Mouse (Mus musculus): ENCODE data around the gene Gm11114.

Gene Gm11114

DNA sequence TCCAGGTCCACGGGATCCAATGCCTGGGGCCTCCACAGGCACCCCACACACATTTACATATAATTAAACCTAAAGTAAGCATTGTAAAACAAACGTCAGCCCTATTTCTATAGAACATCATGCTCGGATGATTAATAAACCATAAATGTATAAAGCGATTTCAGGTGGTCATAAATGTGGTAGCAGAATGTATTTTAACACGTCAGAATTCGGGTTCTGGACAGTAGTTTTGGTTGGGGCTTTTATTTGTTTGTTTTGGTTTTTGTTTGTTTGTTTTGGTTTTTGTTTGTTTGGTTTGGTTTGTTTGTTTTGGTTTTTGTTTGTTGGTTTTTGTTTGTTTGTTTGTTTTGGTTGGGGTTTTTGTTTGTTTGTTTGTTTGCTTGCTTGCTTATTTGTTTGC is at the start of gene Gm11114:
Gm11114 (plus strand) TSS at position 301 of the 400 bp plus-strand sequence.
- DNase-seq (ENCODE audit: low read depth, low spot score): no peak

GRCm38 (mm10) chr9:85266847-85267246 is 45.7 kb upstream of the Gm11114 start:
- no peak for DNase-seq (ENCODE audit: low read depth, low spot score)

DNA sequence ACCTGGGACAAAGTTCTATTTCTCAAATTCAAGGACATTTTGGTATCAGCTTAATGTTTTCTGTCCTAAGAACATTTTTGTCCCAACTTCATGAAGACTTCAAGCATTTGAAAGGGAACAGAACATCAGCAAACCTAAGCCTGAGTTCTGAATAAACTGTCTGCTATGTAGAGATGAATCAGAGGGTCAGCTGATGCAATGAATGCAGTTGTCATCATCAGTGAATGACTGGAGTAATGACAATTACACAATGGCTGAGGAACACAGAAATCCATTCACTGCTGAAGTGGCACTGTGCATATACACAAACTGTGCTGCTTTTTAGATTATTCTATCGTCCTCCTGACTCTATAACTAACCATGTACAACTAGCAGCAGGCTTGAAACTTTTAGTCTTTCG is 38.5 kb upstream of the Gm11114 start:
- DNase-seq (ENCODE audit: low read depth, low spot score): no peak

DNA sequence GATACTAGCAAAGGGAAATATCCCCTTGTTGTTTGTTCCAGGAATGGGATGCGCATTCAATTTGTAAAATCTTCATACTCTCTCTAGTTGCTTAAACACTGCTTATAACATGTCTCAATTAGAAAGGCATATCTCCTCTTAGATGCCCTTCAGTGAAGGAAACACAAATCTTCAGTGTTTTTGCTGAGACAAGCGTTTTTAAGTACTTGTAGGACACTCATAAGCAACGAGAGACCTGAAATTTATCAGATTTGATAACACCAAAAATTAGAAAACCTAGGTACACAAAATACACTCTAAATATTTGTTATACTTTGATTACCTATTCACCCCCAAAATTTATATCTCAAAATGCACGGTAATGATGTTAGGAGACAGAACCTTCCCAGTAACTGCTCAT is 9.7 kb upstream of the Gm11114 start:
- DNase-seq (ENCODE audit: low read depth, low spot score): no peak

- DNase-seq (ENCODE audit: low read depth, low spot score): no peak
Observed at GRCm38 (mm10) chr9:85303378-85303777, 9.2 kb upstream of the Gm11114 start.

GRCm38 (mm10) chr9:85316122-85316521 is 3.5 kb downstream of the Gm11114 start:
- no peak for DNase-seq (ENCODE audit: low read depth, low spot score)

- no peak for DNase-seq (ENCODE audit: low read depth, low spot score)
Observed at GRCm38 (mm10) chr9:85320167-85320951, 7.8 kb downstream of the Gm11114 start.

DNA sequence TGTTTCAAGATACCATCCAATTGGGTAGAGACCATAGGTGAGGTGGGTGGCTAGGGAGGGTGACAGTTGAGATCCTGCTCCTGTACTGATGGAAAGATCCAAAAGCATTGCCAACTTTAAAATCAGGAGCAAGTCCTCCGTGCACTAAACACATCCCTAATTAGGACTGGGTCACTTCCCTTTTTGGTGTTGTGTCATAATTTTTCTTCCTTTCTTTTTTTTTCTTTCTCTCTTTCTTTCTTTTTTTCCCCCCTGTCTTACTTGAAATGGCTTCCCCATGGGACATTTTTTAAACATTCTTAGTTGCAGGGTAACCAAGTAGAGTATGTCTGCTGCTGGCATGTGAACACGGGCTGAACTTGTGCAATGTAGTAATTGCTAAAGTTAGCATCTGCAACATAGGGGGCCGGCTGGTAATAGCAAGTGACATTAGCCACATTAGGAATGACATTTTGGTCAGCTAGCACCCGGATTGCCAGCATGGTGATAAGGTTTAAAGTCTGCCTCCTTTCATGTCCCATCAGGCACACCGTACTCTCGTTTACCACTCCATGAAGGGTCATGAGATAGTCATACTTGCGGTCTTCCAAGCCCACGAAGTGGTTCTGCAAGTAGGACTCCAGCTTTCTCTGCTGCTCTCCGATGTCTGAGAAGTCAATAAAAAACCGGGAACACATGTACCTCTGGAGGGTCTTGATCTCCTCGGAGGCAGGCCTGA is 11.7 kb downstream of the Gm11114 start:
- DNase-seq (ENCODE audit: low read depth, low spot score): no peak

- no peak for DNase-seq (ENCODE audit: low read depth, low spot score)
Observed at GRCm38 (mm10) chr9:85325201-85325868, 12.8 kb downstream of the Gm11114 start.

- DNase-seq (ENCODE audit: low read depth, low spot score): no peak
Observed at GRCm38 (mm10) chr9:85326292-85327241, 14.0 kb downstream of the Gm11114 start.

- DNase-seq (ENCODE audit: low read depth, low spot score): no peak
Observed at GRCm38 (mm10) chr9:85327242-85328211, 15.0 kb downstream of the Gm11114 start, which contains the start of gene Tent5a. Gene Tent5a (minus strand): TSS chr9:85327348.

- peak; percentile 18 for DNase-seq (ENCODE audit: low read depth, low spot score)
Observed at GRCm38 (mm10) chr9:85328259-85328658, 15.7 kb downstream of the Gm11114 start.

DNA sequence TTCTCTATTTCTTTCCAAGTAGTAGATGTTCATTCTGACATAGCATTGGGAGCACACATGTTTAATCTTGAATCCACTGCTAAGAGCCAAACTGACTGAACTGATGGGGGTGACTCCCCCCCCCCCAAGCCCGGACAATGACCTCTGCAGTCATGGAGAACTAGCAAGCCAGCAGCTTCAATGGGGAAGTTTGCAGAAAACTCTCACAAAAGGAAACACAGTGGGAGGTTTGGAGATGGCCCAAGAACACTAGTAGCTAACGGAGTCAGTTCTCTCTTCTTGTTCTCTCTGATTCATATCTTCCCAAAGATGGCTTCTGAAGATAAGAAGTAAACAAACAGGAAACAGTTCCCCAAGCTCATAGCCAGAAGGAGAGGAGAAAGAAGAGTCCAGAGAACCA is 18.9 kb downstream of the Gm11114 start:
- DNase-seq (ENCODE audit: low read depth, low spot score): no peak

- no peak for DNase-seq (ENCODE audit: low read depth, low spot score)
Observed at GRCm38 (mm10) chr9:85336046-85336445, 23.5 kb downstream of the Gm11114 start.

- DNase-seq (ENCODE audit: low read depth, low spot score): peak; percentile 52
Observed at GRCm38 (mm10) chr9:85340303-85340702, 27.7 kb downstream of the Gm11114 start.

DNA sequence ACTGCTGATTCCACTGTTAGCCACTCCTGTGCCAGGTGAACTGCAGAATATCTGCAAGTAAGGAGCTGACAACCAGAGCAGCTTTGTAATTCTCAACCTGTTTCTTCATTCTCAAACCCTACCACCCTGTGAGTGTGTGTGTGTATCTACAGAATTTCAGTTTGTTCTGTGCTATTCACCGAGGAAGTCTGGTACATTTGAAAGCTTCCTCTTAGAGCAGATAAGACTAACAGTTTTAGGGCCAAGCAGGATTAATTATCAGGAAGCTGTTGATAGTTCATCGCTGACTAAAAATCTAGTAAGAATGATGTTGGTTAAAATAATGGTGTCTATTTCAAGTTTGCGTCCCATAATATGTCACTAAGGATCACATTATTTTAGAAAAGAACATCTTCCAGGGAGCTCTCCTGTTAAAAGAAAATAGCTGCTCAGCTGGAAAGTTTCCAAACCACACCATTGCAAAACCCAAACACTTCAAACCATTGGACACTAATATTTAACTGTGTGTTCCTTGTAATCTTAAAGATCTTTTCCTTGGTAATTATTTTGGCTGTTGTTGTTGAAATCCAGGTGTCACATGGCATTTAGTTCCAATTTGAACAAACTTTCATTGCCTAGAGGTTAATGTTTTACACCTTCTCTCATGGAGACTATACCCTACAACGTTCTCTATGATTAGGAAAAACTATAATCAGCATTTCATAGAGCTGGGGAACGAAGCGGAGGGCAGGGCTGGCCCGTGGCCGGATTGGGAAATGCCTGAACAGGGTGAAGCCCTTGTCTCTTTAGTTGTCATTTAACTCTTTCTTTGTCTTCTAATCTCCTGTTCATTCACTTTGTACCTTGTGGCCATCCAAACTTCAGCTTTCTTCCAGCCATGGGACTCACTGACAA is 30.6 kb downstream of the Gm11114 start:
- DNase-seq (ENCODE audit: low read depth, low spot score): no peak

- no peak for DNase-seq (ENCODE audit: low read depth, low spot score)
Observed at GRCm38 (mm10) chr9:85347823-85348523, 35.4 kb downstream of the Gm11114 start.

- DNase-seq (ENCODE audit: low read depth, low spot score): no peak
Observed at GRCm38 (mm10) chr9:85355559-85355958, 43.0 kb downstream of the Gm11114 start.
